Mouse (Mus musculus) small intestine, adult 2 months (tissue): Measurements from ENCODE around the gene Edn1.

Experiments
- CTCF ChIP-seq: fragments of 200-500 bp; IDR thresholded peaks from 2 replicates; pipeline ENCODE4 v1.5.1; 2012; ENCODE audit warnings: low read depth, mild to moderate bottlenecking, control low read depth, inconsistent platforms, low read length, moderate library complexity, mixed read lengths; ENCODE audit not compliant: insufficient replicate concordance, insufficient read length; ENCODE audit errors: extremely low read depth
- POLR2A ChIP-seq: fragments of 200-500 bp; IDR thresholded peaks from 2 replicates; pipeline ENCODE4 v1.6.1; 2012; ENCODE audit warnings: low read depth, mild to moderate bottlenecking, control low read depth, inconsistent platforms, low read length, moderate library complexity

GRCm38 (mm10) chr13:42253821-42254220 lies 47.5 kb upstream of the Edn1 start:
- no peak for TF ChIP-seq CTCF
- no peak for TF ChIP-seq POLR2A
